Mouse (Mus musculus): ENCODE data around the gene Mif4gd. TPM values are rescaled to one million over a fixed set of nuclear protein-coding genes. Genes with fewer than 3 reads are reported as not detected.

Gene Mif4gd
- total and polyA plus RNA-seq, 3 experiments: 32.4 to 49.9 (median 43.6) TPM

- ATAC-seq (ENCODE audit: extremely low read depth, insufficient number of reproducible peaks, low FRiP score, poor library complexity, severe bottlenecking): no peak
- peaks cover 7% of the 10 kb centered on the region for H3K36me3 ChIP-seq (replicated peaks)
- TF ChIP-seq GATA2 (IDR thresholded peaks at IDR 0.05; ENCODE audit: borderline replicate concordance, low read depth, low read length): no peak
- TF ChIP-seq GATA1 (IDR thresholded peaks at IDR 0.05; ENCODE audit: borderline replicate concordance, low read length): no peak
- TF ChIP-seq TAL1 (conservative IDR thresholded peaks at IDR 0.05; ENCODE audit: low read depth, low read length): no peak
- no peak for TF ChIP-seq CTCF (IDR thresholded peaks at IDR 0.05; ENCODE audit: low read depth, low read length)
- TF ChIP-seq POLR2AphosphoS5 (IDR thresholded peaks at IDR 0.05; ENCODE audit: insufficient replicate concordance, low read depth, low read length): no peak
- H3K4me3 ChIP-seq (ENCODE audit: low read depth, low read length): no peak overlapping the region
- no peaks in the 10 kb centered on the region for H3K9me3 ChIP-seq (replicated peaks)
- H3K4me1 ChIP-seq (ENCODE audit: insufficient read depth, low read depth, low read length): peaks cover 63% of the 10 kb centered on the region
- no peaks in the 10 kb centered on the region for H3K27me3 ChIP-seq (ENCODE audit: insufficient read depth, low read length)
- DNase-seq (ENCODE audit: low spot score): no peak
These were observed 22.7 kb upstream of the Mif4gd start for GRCm38 (mm10) chr11:115635484-115635883.

GRCm38 (mm10) chr11:115635041-115635440, 22.3 kb upstream of the Mif4gd start:
- Histone ChIP-seq H3K9me3 (replicated peaks) (no peaks in the 10 kb centered on the region), H3K36me3 (replicated peaks) (peaks cover 3% of the 10 kb centered on the region), H3K4me3 (ENCODE audit: low read depth, low read length) (no peak overlapping the region), H3K27me3 (ENCODE audit: insufficient read depth, low read length) (no peaks in the 10 kb centered on the region), H3K4me1 (ENCODE audit: insufficient read depth, low read depth, low read length) (peaks cover 63% of the 10 kb centered on the region)
- TF ChIP-seq TAL1 (conservative IDR thresholded peaks at IDR 0.05; ENCODE audit: low read depth, low read length): no peak
- TF ChIP-seq GATA2 (IDR thresholded peaks at IDR 0.05; ENCODE audit: borderline replicate concordance, low read depth, low read length): no peak
- TF ChIP-seq CTCF (IDR thresholded peaks at IDR 0.05; ENCODE audit: low read depth, low read length): no peak
- TF ChIP-seq GATA1 (IDR thresholded peaks at IDR 0.05; ENCODE audit: borderline replicate concordance, low read length): no peak
- TF ChIP-seq POLR2AphosphoS5 (IDR thresholded peaks at IDR 0.05; ENCODE audit: insufficient replicate concordance, low read depth, low read length): no peak
- DNase-seq (ENCODE audit: low spot score) (no peak), ATAC-seq (ENCODE audit: extremely low read depth, insufficient number of reproducible peaks, low FRiP score, poor library complexity, severe bottlenecking) (no peak)

GRCm38 (mm10) chr11:115634109-115634508, 21.3 kb upstream of the Mif4gd start:
- TF ChIP-seq GATA1 (IDR thresholded peaks at IDR 0.05; ENCODE audit: borderline replicate concordance, low read length) (no peak), TAL1 (conservative IDR thresholded peaks at IDR 0.05; ENCODE audit: low read depth, low read length) (no peak), CTCF (IDR thresholded peaks at IDR 0.05; ENCODE audit: low read depth, low read length) (no peak), POLR2AphosphoS5 (IDR thresholded peaks at IDR 0.05; ENCODE audit: insufficient replicate concordance, low read depth, low read length) (no peak), GATA2 (IDR thresholded peaks at IDR 0.05; ENCODE audit: borderline replicate concordance, low read depth, low read length) (no peak)
- Histone ChIP-seq H3K9me3 (replicated peaks) (no peaks in the 10 kb centered on the region), H3K4me1 (ENCODE audit: insufficient read depth, low read depth, low read length) (peaks cover 59% of the 10 kb centered on the region), H3K4me3 (ENCODE audit: low read depth, low read length) (no peak overlapping the region), H3K27me3 (ENCODE audit: insufficient read depth, low read length) (no peaks in the 10 kb centered on the region), H3K36me3 (replicated peaks) (no peaks in the 10 kb centered on the region)
- ATAC-seq (ENCODE audit: extremely low read depth, insufficient number of reproducible peaks, low FRiP score, poor library complexity, severe bottlenecking) (no peak), DNase-seq (ENCODE audit: low spot score) (no peak)

GRCm38 (mm10) chr11:115632862-115633261, 20.1 kb upstream of the Mif4gd start:
- no peaks in the 10 kb centered on the region for H3K9me3 ChIP-seq (replicated peaks)
- no peak overlapping the region for H3K4me3 ChIP-seq (ENCODE audit: low read depth, low read length)
- ATAC-seq (ENCODE audit: extremely low read depth, insufficient number of reproducible peaks, low FRiP score, poor library complexity, severe bottlenecking) (no peak), DNase-seq (ENCODE audit: low spot score) (no peak)
- no peaks in the 10 kb centered on the region for H3K27me3 ChIP-seq (ENCODE audit: insufficient read depth, low read length)
- no peaks in the 10 kb centered on the region for H3K36me3 ChIP-seq (replicated peaks)
- TF ChIP-seq GATA2 (IDR thresholded peaks at IDR 0.05; ENCODE audit: borderline replicate concordance, low read depth, low read length) (no peak), POLR2AphosphoS5 (IDR thresholded peaks at IDR 0.05; ENCODE audit: insufficient replicate concordance, low read depth, low read length) (no peak), TAL1 (conservative IDR thresholded peaks at IDR 0.05; ENCODE audit: low read depth, low read length) (no peak), GATA1 (IDR thresholded peaks at IDR 0.05; ENCODE audit: borderline replicate concordance, low read length) (no peak), CTCF (IDR thresholded peaks at IDR 0.05; ENCODE audit: low read depth, low read length) (no peak)
- H3K4me1 ChIP-seq (ENCODE audit: insufficient read depth, low read depth, low read length): peaks cover 56% of the 10 kb centered on the region

- Histone ChIP-seq H3K27me3 (ENCODE audit: insufficient read depth, low read length) (no peaks in the 10 kb centered on the region), H3K4me1 (ENCODE audit: insufficient read depth, low read depth, low read length) (peaks cover 59% of the 10 kb centered on the region), H3K4me3 (ENCODE audit: low read depth, low read length) (no peak overlapping the region), H3K9me3 (replicated peaks) (no peaks in the 10 kb centered on the region), H3K36me3 (replicated peaks) (no peaks in the 10 kb centered on the region)
- TF ChIP-seq GATA2 (IDR thresholded peaks at IDR 0.05; ENCODE audit: borderline replicate concordance, low read depth, low read length) (no peak), TAL1 (conservative IDR thresholded peaks at IDR 0.05; ENCODE audit: low read depth, low read length) (no peak), POLR2AphosphoS5 (IDR thresholded peaks at IDR 0.05; ENCODE audit: insufficient replicate concordance, low read depth, low read length) (no peak), GATA1 (IDR thresholded peaks at IDR 0.05; ENCODE audit: borderline replicate concordance, low read length) (no peak), CTCF (IDR thresholded peaks at IDR 0.05; ENCODE audit: low read depth, low read length) (no peak)
- ATAC-seq (ENCODE audit: extremely low read depth, insufficient number of reproducible peaks, low FRiP score, poor library complexity, severe bottlenecking): no peak
- no peak for DNase-seq (ENCODE audit: low spot score)
These were observed 19.5 kb upstream of the Mif4gd start for GRCm38 (mm10) chr11:115632247-115632646.

GRCm38 (mm10) chr11:115631505-115631890, 18.7 kb upstream of the Mif4gd start:
- no peak for TF ChIP-seq GATA2 (IDR thresholded peaks at IDR 0.05; ENCODE audit: borderline replicate concordance, low read depth, low read length)
- TF ChIP-seq CTCF (IDR thresholded peaks at IDR 0.05; ENCODE audit: low read depth, low read length): peak; percentile 59
- no peak for ATAC-seq (ENCODE audit: extremely low read depth, insufficient number of reproducible peaks, low FRiP score, poor library complexity, severe bottlenecking)
- peaks cover 65% of the 10 kb centered on the region for H3K4me1 ChIP-seq (ENCODE audit: insufficient read depth, low read depth, low read length)
- no peaks in the 10 kb centered on the region for H3K36me3 ChIP-seq (replicated peaks)
- no peak for DNase-seq (ENCODE audit: low spot score)
- peak overlapping the region; percentile 63; the same call in 1 of the 2 replicates for H3K4me3 ChIP-seq (ENCODE audit: low read depth, low read length)
- no peaks in the 10 kb centered on the region for H3K27me3 ChIP-seq (ENCODE audit: insufficient read depth, low read length)
- no peaks in the 10 kb centered on the region for H3K9me3 ChIP-seq (replicated peaks)

Measured in G1E (cell line).